Comparison of ENCODE assay signal across 10 mouse cellular contexts in genomic region chr9:44607306-44607705, GRCm38 (mm10). TPM values are rescaled to one million over a fixed set of nuclear protein-coding genes. Genes with fewer than 3 reads are reported as not detected.
DNase-seq lines count a peak whose midpoint lies in the region; ATAC-seq and TF ChIP-seq lines count a peak whose summit lies in the region.
"Had no signal": no experiment of that assay in that cellular context is flagged by ENCODE, and none has a peak within 500 bp of the region (broad histone marks: within the 10 kb centered on the region; RNA-seq: fewer than 3 reads in every experiment).

No protein-coding gene starts in this region.

- 40% methylated on average over 4 of the region's 4 CpGs for WGBS in kidney, embryonic 15.5 days
- WGBS in embryonic facial prominence, embryonic 14.5 days = 70% methylated on average over 4 of the region's 4 CpGs
- WGBS in hindbrain, postnatal 0 days = 49% methylated on average over 4 of the region's 4 CpGs
- 55% methylated on average over 4 of the region's 4 CpGs for WGBS in midbrain, embryonic 16.5 days

- no peaks in the 10 kb centered on the region for H3K9me3 ChIP-seq in kidney, embryonic 15.5 days (replicated peaks)
- H3K9me3 ChIP-seq in embryonic facial prominence, embryonic 14.5 days (ENCODE audit: control insufficient read depth, low read length) = no peaks in the 10 kb centered on the region
- no peaks in the 10 kb centered on the region for H3K9me3 ChIP-seq in hindbrain, postnatal 0 days (ENCODE audit: low read length)
- H3K9me3 ChIP-seq in midbrain, embryonic 16.5 days (replicated peaks; ENCODE audit: control insufficient read depth, low read length, poor library complexity, severe bottlenecking) = no peaks in the 10 kb centered on the region

- no peak overlapping the region for H3K9ac ChIP-seq in kidney, embryonic 15.5 days
- H3K9ac ChIP-seq in embryonic facial prominence, embryonic 14.5 days (ENCODE audit: low read depth, low read length) = no peak overlapping the region
- no peak overlapping the region for H3K9ac ChIP-seq in hindbrain, postnatal 0 days (replicated peaks; ENCODE audit: low read length)
- H3K9ac ChIP-seq in midbrain, embryonic 16.5 days (ENCODE audit: low read depth, low read length) = peak overlapping the region; percentile 8; the same call in 1 of the 2 replicates

- H3K4me2 ChIP-seq in kidney, embryonic 15.5 days = peak overlapping the region; percentile 61
- H3K4me2 ChIP-seq in embryonic facial prominence, embryonic 14.5 days (ENCODE audit: low read depth, low read length) = peak overlapping the region; percentile 74
- peak overlapping the region; percentile 90 for H3K4me2 ChIP-seq in hindbrain, postnatal 0 days (ENCODE audit: low read depth, low read length)
- peak overlapping the region; percentile 42 for H3K4me2 ChIP-seq in midbrain, embryonic 16.5 days (ENCODE audit: low read length)

- no peak overlapping the region for H3K27ac ChIP-seq in kidney, embryonic 15.5 days
- no peak overlapping the region for H3K27ac ChIP-seq in embryonic facial prominence, embryonic 14.5 days (replicated peaks; ENCODE audit: low read depth, low read length)
- no peak overlapping the region for H3K27ac ChIP-seq in hindbrain, postnatal 0 days
- no peak overlapping the region for H3K27ac ChIP-seq in midbrain, embryonic 16.5 days (ENCODE audit: low read length)
- H3K27ac ChIP-seq: left cerebral cortex, adult 2 months had no signal

- H3K27me3 ChIP-seq in kidney, embryonic 15.5 days = no peaks in the 10 kb centered on the region
- H3K27me3 ChIP-seq in embryonic facial prominence, embryonic 14.5 days (replicated peaks; ENCODE audit: control insufficient read depth, insufficient read depth, low read length) = no peaks in the 10 kb centered on the region
- H3K27me3 ChIP-seq in hindbrain, postnatal 0 days (ENCODE audit: insufficient read depth, low read length) = no peaks in the 10 kb centered on the region
- no peaks in the 10 kb centered on the region for H3K27me3 ChIP-seq in midbrain, embryonic 16.5 days (ENCODE audit: control insufficient read depth, insufficient read depth, low read depth, low read length)

- ATAC-seq in kidney, embryonic 15.5 days (replicated peaks; ENCODE audit: low FRiP score) = no peak
- no peak for ATAC-seq in embryonic facial prominence, embryonic 14.5 days (ENCODE audit: low read depth)
- ATAC-seq in hindbrain, postnatal 0 days = no peak
- ATAC-seq in midbrain, embryonic 16.5 days = no peak

- H3K4me3 ChIP-seq in kidney, embryonic 15.5 days (replicated peaks) = peak overlapping the region; percentile 87
- peak overlapping the region; percentile 100 for H3K4me3 ChIP-seq in embryonic facial prominence, embryonic 14.5 days (ENCODE audit: low read depth, low read length)
- 0 out of 2 replicates have a peak overlapping the region, but pooled peaks have one; percentile 0 for H3K4me3 ChIP-seq in hindbrain, postnatal 0 days (ENCODE audit: low read length)
- H3K4me3 ChIP-seq in midbrain, embryonic 16.5 days (ENCODE audit: low read depth, low read length) = peak overlapping the region; percentile 1; the same call in 1 of the 2 replicates
- H3K4me3 ChIP-seq: left cerebral cortex, adult 2 months had no signal

- H3K4me1 ChIP-seq in kidney, embryonic 15.5 days = peaks cover 33% of the 10 kb centered on the region
- peaks cover 22% of the 10 kb centered on the region for H3K4me1 ChIP-seq in embryonic facial prominence, embryonic 14.5 days (ENCODE audit: control insufficient read depth, insufficient read depth, low read length)
- 0 out of 2 replicates have a peak, but pooled peaks cover 5% of the 10 kb centered on the region for H3K4me1 ChIP-seq in hindbrain, postnatal 0 days (ENCODE audit: insufficient read depth, low read length)
- peaks cover 36% of the 10 kb centered on the region for H3K4me1 ChIP-seq in midbrain, embryonic 16.5 days (ENCODE audit: control insufficient read depth, insufficient read depth, low read length)

- H3K36me3 ChIP-seq in kidney, embryonic 15.5 days = peaks cover 52% of the 10 kb centered on the region
- peaks cover 53% of the 10 kb centered on the region for H3K36me3 ChIP-seq in embryonic facial prominence, embryonic 14.5 days (ENCODE audit: control insufficient read depth, insufficient read depth, low read length)
- H3K36me3 ChIP-seq in hindbrain, postnatal 0 days (ENCODE audit: insufficient read depth, low read length) = peaks cover 5% of the 10 kb centered on the region; the same call in 1 of the 2 replicates
- H3K36me3 ChIP-seq in midbrain, embryonic 16.5 days (ENCODE audit: control insufficient read depth, insufficient read depth, low read length) = peaks cover 9% of the 10 kb centered on the region

- TF ChIP-seq CTCF in hindbrain, postnatal 0 days (IDR thresholded peaks at IDR 0.05; ENCODE audit: low read depth) = no peak

- no peak for DNase-seq in kidney, adult 8-10 months
- no peak for DNase-seq in embryonic facial prominence, embryonic 14.5 days (ENCODE audit: low spot score)
- DNase-seq in hindbrain, postnatal 0 days (ENCODE audit: low spot score) = no peak
- DNase-seq in T-cell, adult 2 months (ENCODE audit: low spot score) = no peak
- DNase-seq in layer of hippocampus, postnatal 10 days (ENCODE audit: low spot score in 2 of 2) = no peak
- no peak for DNase-seq in cerebellum, adult 8-10 months
- DNase-seq: right cerebral cortex, postnatal 4 days had no signal

RNA-seq across cellular contexts. Expression of gene Ddx6, which starts 2.6 kb away (rescaled TPM):
- 16.7 and 17.9 TPM in 2 replicates for polyA plus RNA-seq in kidney, embryonic 15.5 days (2015; fragmentation: Nextera tagmentation; extraction: Ambion mirVana)
- 16.1 and 18.2 TPM in 2 replicates for polyA plus RNA-seq in embryonic facial prominence, embryonic 14.5 days (2014; fragmentation: Nextera tagmentation; extraction: Ambion mirVana)
- total RNA-seq in hindbrain, postnatal 0 days (2014; rRNA removed) = 52.9 and 56.2 TPM in 2 replicates
- polyA plus RNA-seq in hindbrain, postnatal 0 days (2015; fragmentation: Nextera tagmentation; extraction: Ambion mirVana) = 22.3 and 22.7 TPM in 2 replicates
- polyA plus RNA-seq in midbrain, embryonic 16.5 days (2015; fragmentation: Nextera tagmentation; extraction: Ambion mirVana) = 15.2 and 19.1 TPM in 2 replicates
- total RNA-seq in layer of hippocampus, postnatal 10 days (2021) = 100 to 1,000 TPM; 112 to 113 TPM

RNA-seq across cellular contexts. Expression of gene Cxcr5, which starts 45.6 kb away (rescaled TPM):
- polyA plus RNA-seq in kidney, embryonic 15.5 days (2015; fragmentation: Nextera tagmentation; extraction: Ambion mirVana) = not detected in 2 replicates
- 0.13 and 0.35 TPM in 2 replicates for polyA plus RNA-seq in embryonic facial prominence, embryonic 14.5 days (2014; fragmentation: Nextera tagmentation; extraction: Ambion mirVana)
- total RNA-seq in hindbrain, postnatal 0 days (2014; rRNA removed) = not detected in 2 replicates
- polyA plus RNA-seq in hindbrain, postnatal 0 days (2015; fragmentation: Nextera tagmentation; extraction: Ambion mirVana) = not detected in 2 replicates
- 0.07 TPM in 1 of 2 replicates, not detected in the other for polyA plus RNA-seq in midbrain, embryonic 16.5 days (2015; fragmentation: Nextera tagmentation; extraction: Ambion mirVana)
- total RNA-seq in layer of hippocampus, postnatal 10 days (2021) = not detected
- total RNA-seq: left cerebral cortex, adult 2 months had no signal

Comparison
In these comparisons a context has a peak if more than half of its experiments do, and no peak if none do; other contexts are left out.
1. H3K4me3 ChIP-seq: peak in every context shown above with its lines; median percentile 100 in embryonic facial prominence, embryonic 14.5 days; 87 in kidney, embryonic 15.5 days; 1 in midbrain, embryonic 16.5 days; 0 in hindbrain, postnatal 0 days.